Mouse (Mus musculus): ENCODE results near the gene Fam210b. TPM values are rescaled to one million over a fixed set of nuclear protein-coding genes. Genes with fewer than 3 reads are reported as not detected.

Gene Fam210b
- polyA plus RNA-seq, 1 experiment from 2014 or later = 27.6 TPM

- H3K9ac ChIP-seq (ENCODE audit: low read depth, low read length) = no peak overlapping the region
- ATAC-seq (ENCODE audit: low FRiP score) (no peak), DNase-seq (ENCODE audit: low spot score) (no peak)
- no peak overlapping the region for H3K4me3 ChIP-seq (ENCODE audit: low read depth, low read length)
- no peaks in the 10 kb centered on the region for H3K36me3 ChIP-seq (ENCODE audit: control insufficient read depth, insufficient read depth, low read length)
- 77% methylated on average over 13 of the region's 13 CpGs for WGBS
- H3K9me3 ChIP-seq (ENCODE audit: control insufficient read depth, low read length) = no peaks in the 10 kb centered on the region
- no peaks in the 10 kb centered on the region for H3K4me1 ChIP-seq (replicated peaks; ENCODE audit: control insufficient read depth, insufficient read depth, low read length)
- H3K27me3 ChIP-seq (ENCODE audit: control insufficient read depth, insufficient read depth, low read length) = no peaks in the 10 kb centered on the region
- no peak overlapping the region for H3K4me2 ChIP-seq (replicated peaks; ENCODE audit: low read depth, low read length)
- H3K27ac ChIP-seq (ENCODE audit: low read depth, low read length) = no peak overlapping the region
These were observed 55.9 kb downstream of the Fam210b start for GRCm38 (mm10) chr2:172401116-172401825.

- H3K36me3 ChIP-seq (ENCODE audit: control insufficient read depth, insufficient read depth, low read length) = no peaks in the 10 kb centered on the region
- no peak overlapping the region for H3K4me2 ChIP-seq (replicated peaks; ENCODE audit: low read depth, low read length)
- H3K27me3 ChIP-seq (ENCODE audit: control insufficient read depth, insufficient read depth, low read length) = no peaks in the 10 kb centered on the region
- WGBS = 62% methylated on average over 7 of the region's 7 CpGs
- H3K9me3 ChIP-seq (ENCODE audit: control insufficient read depth, low read length) = no peaks in the 10 kb centered on the region
- no peak for ATAC-seq (ENCODE audit: low FRiP score)
- no peaks in the 10 kb centered on the region for H3K4me1 ChIP-seq (replicated peaks; ENCODE audit: control insufficient read depth, insufficient read depth, low read length)
- H3K9ac ChIP-seq (ENCODE audit: low read depth, low read length) = no peak overlapping the region
- no peak for DNase-seq (ENCODE audit: low spot score)
- H3K27ac ChIP-seq (ENCODE audit: low read depth, low read length) = no peak overlapping the region
- no peak overlapping the region for H3K4me3 ChIP-seq (ENCODE audit: low read depth, low read length)
These were observed 58.9 kb downstream of the Fam210b start for GRCm38 (mm10) chr2:172404239-172404638.

DNA sequence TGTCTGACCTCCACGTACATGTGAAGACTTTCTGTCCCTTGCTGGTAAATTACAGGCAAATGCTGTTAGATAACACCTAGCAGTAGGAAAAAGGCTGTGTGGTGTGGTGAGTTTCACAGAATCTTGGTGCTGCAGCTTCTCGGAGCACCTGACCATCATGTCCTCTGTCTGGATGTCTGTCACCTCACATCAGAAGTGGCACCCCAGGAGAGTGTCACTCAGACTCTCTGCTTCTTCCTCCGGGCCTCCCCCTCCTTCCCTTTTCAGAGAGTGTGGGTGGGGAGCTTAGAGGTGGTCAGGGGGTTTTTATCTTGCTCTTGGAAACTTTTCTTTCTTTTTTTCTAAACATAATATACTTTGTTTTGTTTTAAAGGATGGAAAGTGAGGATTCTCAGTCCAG is 59.6 kb downstream of the Fam210b start:
- H3K9me3 ChIP-seq (ENCODE audit: control insufficient read depth, low read length) = no peaks in the 10 kb centered on the region
- ATAC-seq (ENCODE audit: low FRiP score) = no peak
- H3K27ac ChIP-seq (ENCODE audit: low read depth, low read length) = no peak overlapping the region
- no peak overlapping the region for H3K4me2 ChIP-seq (replicated peaks; ENCODE audit: low read depth, low read length)
- 71% methylated on average over 3 of the region's 3 CpGs for WGBS
- DNase-seq (ENCODE audit: low spot score) = no peak
- no peak overlapping the region for H3K9ac ChIP-seq (ENCODE audit: low read depth, low read length)
- no peaks in the 10 kb centered on the region for H3K4me1 ChIP-seq (replicated peaks; ENCODE audit: control insufficient read depth, insufficient read depth, low read length)
- no peak overlapping the region for H3K4me3 ChIP-seq (ENCODE audit: low read depth, low read length)
- no peaks in the 10 kb centered on the region for H3K27me3 ChIP-seq (ENCODE audit: control insufficient read depth, insufficient read depth, low read length)
- H3K36me3 ChIP-seq (ENCODE audit: control insufficient read depth, insufficient read depth, low read length) = no peaks in the 10 kb centered on the region

Other genes starting within 250 kb of the Fam210b start
- not detected in 2 replicates for gene Mc3r, start 97.1 kb upstream of the Fam210b start, polyA plus RNA-seq (2014; fragmentation: Nextera tagmentation; extraction: Ambion mirVana)
- 142 and 144 TPM in 2 replicates for gene Aurka, start 25.0 kb downstream of the Fam210b start, polyA plus RNA-seq (2014; fragmentation: Nextera tagmentation; extraction: Ambion mirVana)
- gene Cstf1, start 25.1 kb downstream of the Fam210b start, polyA plus RNA-seq (2014; fragmentation: Nextera tagmentation; extraction: Ambion mirVana) = 44.7 and 44.9 TPM in 2 replicates
- gene Cass4, start 48.2 kb downstream of the Fam210b start, polyA plus RNA-seq (2014; fragmentation: Nextera tagmentation; extraction: Ambion mirVana) = 0.12 and 0.40 TPM in 2 replicates
- 95.5 and 102 TPM in 2 replicates for gene Rtf2, start 95.0 kb downstream of the Fam210b start, polyA plus RNA-seq (2014; fragmentation: Nextera tagmentation; extraction: Ambion mirVana)
- gene Gcnt7, start 113.0 kb downstream of the Fam210b start, polyA plus RNA-seq (2014; fragmentation: Nextera tagmentation; extraction: Ambion mirVana) = 0.56 and 0.97 TPM in 2 replicates
- 0.31 TPM in 1 of 2 replicates, not detected in the other for gene Fam209, start 127.0 kb downstream of the Fam210b start, polyA plus RNA-seq (2014; fragmentation: Nextera tagmentation; extraction: Ambion mirVana)
- 2.5 and 2.8 TPM in 2 replicates for gene Tfap2c, start 204.0 kb downstream of the Fam210b start, polyA plus RNA-seq (2014; fragmentation: Nextera tagmentation; extraction: Ambion mirVana)

Measured in hindbrain, embryonic 11.5 days (tissue).